ENCODE assay signal across 21 mouse cellular contexts in genomic region chr15:84430482-84430881, GRCm38 (mm10). TPM values are rescaled to one million over a fixed set of nuclear protein-coding genes. Genes with fewer than 3 reads are reported as not detected.
DNase-seq lines count a peak whose midpoint lies in the region; ATAC-seq and TF ChIP-seq lines count a peak whose summit lies in the region.
"Had no signal": no experiment of that assay in that cellular context is flagged by ENCODE, and none has a peak within 500 bp of the region (broad histone marks: within the 10 kb centered on the region; RNA-seq: fewer than 3 reads in every experiment).

No protein-coding gene starts in this region.

- H3K4me1 ChIP-seq in liver, embryonic 13.5 days (replicated peaks), result no peaks in the 10 kb centered on the region
- no peaks in the 10 kb centered on the region; the same call in 1 of the 2 replicates for H3K4me1 ChIP-seq in heart, adult 2 months (ENCODE audit: control insufficient read depth, insufficient read depth, low read length)

- intact Hi-C loops in heart, adult 2 months (cut with DNase I), result no loop called here
- intact Hi-C loops in heart, postnatal 10 days (cut with DNase I), result no loop called here

- no peak for DNase-seq in liver, embryonic 13.5 days
- DNase-seq in liver, result no peak
- DNase-seq in heart, adult 2 months, result peak; percentile 39 to 80
- peak; percentile 59 to 82 for DNase-seq in heart, postnatal 10 days
- no peak for DNase-seq in cerebellum, adult 11-12 months
- DNase-seq in Muller cell, postnatal 12 days (ENCODE audit: inconsistent ontology term), result no peak
- DNase-seq: adrenal gland, postnatal 14 days; cerebellum, adult 9-11 months; forebrain, postnatal 0 days; gastrocnemius, postnatal 10 days; kidney, adult 2 months; kidney, postnatal 36 days; left cerebral cortex, postnatal 4 days; lung, adult 2 months; right cerebral cortex, postnatal 4 days; thymus, adult 2 months had no signal

- H3K4me3 ChIP-seq in liver, embryonic 13.5 days (replicated peaks), result no peak overlapping the region
- no peak overlapping the region for H3K4me3 ChIP-seq in heart, adult 2 months
- H3K4me3 ChIP-seq: hindbrain, embryonic 15.5 days had no signal

- TF ChIP-seq POLR2A in heart, adult 2 months (IDR thresholded peaks at IDR 0.05; ENCODE audit: insufficient read depth, low read depth, low read length), result no peak

- peak; percentile 53; the same call in 1 of the 2 replicates for ATAC-seq in liver, embryonic 13.5 days (ENCODE audit: low read depth)
- ATAC-seq in erythroblast, adult 5-6 weeks (replicated peaks; ENCODE audit: low FRiP score, poor library complexity, severe bottlenecking), result peak; percentile 75
- ATAC-seq: forebrain, postnatal 0 days; midbrain, embryonic 16.5 days had no signal

- WGBS in liver, embryonic 13.5 days (ENCODE audit: insufficient replicate concordance), result 53% methylated on average over 5 of the region's 5 CpGs
- 40% methylated on average over 5 of the region's 5 CpGs for WGBS in heart, adult 2 months

- TF ChIP-seq CTCF in heart, adult 2 months (IDR thresholded peaks at IDR 0.05), result peak; percentile 15; the same call in 1 of the 2 replicates

- H3K4me2 ChIP-seq in liver, embryonic 13.5 days, result no peak overlapping the region
- H3K4me2 ChIP-seq: hindbrain, embryonic 15.5 days had no signal

- no peak overlapping the region for H3K27ac ChIP-seq in liver, embryonic 13.5 days
- H3K27ac ChIP-seq in heart, adult 2 months, result peak overlapping the region; percentile 24
- H3K27ac ChIP-seq: hindbrain, embryonic 15.5 days; macrophage had no signal

- no peaks in the 10 kb centered on the region for H3K9me3 ChIP-seq in liver, embryonic 13.5 days (replicated peaks)
- H3K9me3 ChIP-seq: hindbrain, embryonic 15.5 days had no signal

- H3K9ac ChIP-seq in liver, embryonic 13.5 days, result no peak overlapping the region
- H3K9ac ChIP-seq in heart, adult 2 months (ENCODE audit: low read depth, low read length), result no peak overlapping the region
- H3K9ac ChIP-seq: forebrain, postnatal 0 days; hindbrain, embryonic 15.5 days had no signal

- no peaks in the 10 kb centered on the region for H3K27me3 ChIP-seq in liver, embryonic 13.5 days
- H3K27me3 ChIP-seq in heart, adult 2 months (ENCODE audit: control insufficient read depth, insufficient read depth, low read length), result no peaks in the 10 kb centered on the region
- H3K27me3 ChIP-seq: hindbrain, embryonic 15.5 days had no signal

- H3K79me2 ChIP-seq in heart, adult 2 months (replicated peaks; ENCODE audit: control insufficient read depth, insufficient read depth, low read length), result no peaks in the 10 kb centered on the region

- no peaks in the 10 kb centered on the region for H3K36me3 ChIP-seq in liver, embryonic 13.5 days
- H3K36me3 ChIP-seq in heart, adult 2 months (ENCODE audit: control insufficient read depth, insufficient read depth, low read length), result no peaks in the 10 kb centered on the region
- H3K36me3 ChIP-seq: G1E; hindbrain, embryonic 15.5 days had no signal

- TF ChIP-seq EP300 in heart, adult 2 months (IDR thresholded peaks at IDR 0.05; ENCODE audit: insufficient read depth, low read depth, low read length), result peak; percentile 70; the same call in 1 of the 2 replicates

RNA-seq across cellular contexts. Expression of gene Shisal1, which starts 16.4 kb away (rescaled TPM):
- 0.08 and 0.14 TPM in 2 replicates for polyA plus RNA-seq in liver, embryonic 13.5 days (2015; fragmentation: Nextera tagmentation; extraction: Ambion mirVana)
- total RNA-seq in erythroblast, adult 5-6 weeks (2015; ENCODE audit: low replicate concordance), result not detected in 2 replicates
- not detected in 2 replicates for total RNA-seq in erythroblast, adult 5-6 weeks (2017; ENCODE audit: low replicate concordance)
- 1 to 10 TPM; 1.1 to 1.7 TPM for total RNA-seq in heart, adult 2 months (2021)
- 1.00 and 1.8 TPM in 2 replicates for polyA plus RNA-seq in heart, adult 2 months (2012; rRNA removed)
- 1 to 10 TPM; 2.2 to 2.3 TPM for total RNA-seq in heart, postnatal 10 days (2021)
- polyA plus RNA-seq: G1E, macrophage had no signal

Comparison
In these comparisons a context has a peak if more than half of its experiments do, and no peak if none do; other contexts are left out.
1. DNase-seq: peak in heart, adult 2 months (2 of 2) and heart, postnatal 10 days (2 of 2); none in liver, embryonic 13.5 days (single experiment), liver (single experiment), cerebellum, adult 11-12 months (single experiment) and Muller cell, postnatal 12 days (single experiment).